Mouse (Mus musculus) cerebellum, adult 11 months (tissue): Measurements from ENCODE around the gene Dmrtc2.
"Not testable (repeated sequence)": the region's sequence is repeated elsewhere in the genome, so short reads cannot be mapped to it uniquely, and the experiment has no call there.

ENCODE experiments used
- DNase-seq: peaks from one replicate; pipeline ENCODE4 v3.0.0; 2022

Gene Dmrtc2

DNA sequence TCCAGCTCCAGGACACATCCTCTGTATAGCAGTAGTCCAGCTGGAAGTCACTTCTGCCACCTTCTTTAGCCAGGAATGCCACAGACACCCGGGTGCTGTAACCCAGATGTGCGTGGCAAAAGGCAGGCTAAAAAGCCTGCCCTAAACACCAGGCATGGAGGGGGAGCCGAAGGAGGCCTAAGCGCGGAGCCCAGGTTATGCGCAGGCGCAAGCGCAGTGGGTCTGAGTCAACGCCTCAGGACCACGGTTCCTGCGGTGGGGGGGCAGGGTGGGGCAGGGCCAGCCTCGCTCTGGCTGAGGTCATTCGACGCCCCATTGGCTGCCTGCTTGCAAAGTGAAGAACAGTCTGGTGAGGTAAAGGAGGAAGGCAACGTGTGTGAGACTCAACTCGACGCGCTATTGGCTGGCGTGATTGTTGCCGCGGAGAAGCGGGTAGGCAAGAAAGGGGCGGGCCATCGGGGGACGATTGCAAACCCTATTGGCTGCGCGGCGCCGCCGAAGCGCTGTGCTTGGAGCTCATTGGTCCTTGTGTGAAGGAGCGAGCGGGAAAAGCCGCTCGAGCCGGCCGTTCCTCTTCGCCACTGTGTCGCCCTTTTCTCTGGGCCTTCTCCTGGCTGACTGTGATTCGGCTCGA lies at the start of gene Dmrtc2, which contains the start of gene Lypd4:
Dmrtc2 (plus strand) TSS at position 526 of the 634 bp plus-strand sequence.
Lypd4 (minus strand) TSS at position 410 of the 634 bp plus-strand sequence.
- no peak for DNase-seq

DNA sequence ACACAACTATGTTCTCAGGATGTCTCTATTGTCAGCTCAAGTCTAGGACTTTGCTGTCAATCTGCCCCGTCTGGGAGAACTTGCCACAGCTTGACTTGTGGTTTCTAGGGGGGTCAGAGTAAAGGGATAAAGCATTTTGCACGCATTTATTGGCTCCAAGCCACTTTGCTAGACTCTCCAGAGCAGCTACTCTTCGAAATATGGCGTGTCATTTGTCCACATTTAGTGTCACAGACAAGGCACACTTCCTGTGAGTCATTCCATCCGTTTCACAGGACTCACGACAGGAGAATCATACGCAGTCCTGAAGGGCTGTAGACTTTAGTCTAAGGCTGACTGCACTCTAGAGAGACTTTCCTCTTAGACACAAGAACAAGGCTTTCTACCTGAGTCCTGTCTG lies 45.4 kb upstream of the Dmrtc2 start:
- no peak for DNase-seq

DNA sequence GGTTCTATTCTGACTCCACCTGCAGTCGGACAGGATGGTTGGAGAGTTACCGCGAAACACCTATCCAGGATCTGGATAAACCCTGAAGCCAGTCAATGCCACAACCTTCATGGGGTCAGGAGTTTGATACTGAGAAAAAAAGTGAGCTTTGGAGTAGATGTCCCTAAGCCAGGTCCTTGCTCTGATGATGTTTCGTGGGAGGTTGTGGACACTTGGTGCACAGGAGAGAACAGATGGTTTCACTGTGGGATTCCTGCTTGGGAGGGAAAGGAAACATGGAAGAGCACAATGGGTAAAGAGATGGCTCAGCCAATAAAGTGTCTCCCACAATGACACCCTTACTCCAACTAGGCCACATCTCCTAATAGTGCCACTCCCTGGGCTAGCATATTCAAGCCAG lies 42.7 kb upstream of the Dmrtc2 start:
- peak; percentile 69 for DNase-seq

DNA sequence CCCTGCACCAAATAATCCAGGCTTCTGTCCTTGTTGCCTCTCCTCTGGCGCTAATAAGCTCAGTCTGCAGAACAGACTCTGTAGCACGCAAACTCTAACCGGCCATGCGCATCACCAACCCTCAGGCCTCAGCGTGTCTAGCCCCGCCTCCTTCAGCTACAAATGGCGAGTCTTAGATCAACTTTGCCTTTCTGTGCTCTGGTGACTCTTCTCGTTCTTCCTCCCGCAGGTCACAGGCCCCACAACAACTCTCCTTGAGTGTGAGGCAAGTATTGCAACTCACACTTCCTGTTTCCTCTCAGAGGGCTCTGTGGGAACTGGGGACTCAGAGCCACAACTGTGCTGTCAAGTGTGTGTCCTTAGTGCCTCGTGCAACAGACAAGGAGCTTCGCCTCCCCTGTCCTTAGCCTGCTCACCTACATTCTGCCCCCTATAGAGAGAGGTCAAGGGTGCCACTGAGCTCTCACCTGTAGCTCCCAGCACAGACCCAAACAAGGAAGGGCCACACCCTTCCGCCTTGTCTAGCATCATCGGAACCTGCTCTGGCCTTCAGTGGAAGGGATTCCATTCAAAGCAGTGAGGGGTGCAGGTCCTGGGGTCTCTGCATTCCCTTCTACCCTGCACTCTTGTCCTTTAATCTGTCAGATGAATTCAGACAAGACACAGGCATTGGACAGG lies 31.0 kb upstream of the Dmrtc2 start:
- DNase-seq, result not testable (repeated sequence)

DNA sequence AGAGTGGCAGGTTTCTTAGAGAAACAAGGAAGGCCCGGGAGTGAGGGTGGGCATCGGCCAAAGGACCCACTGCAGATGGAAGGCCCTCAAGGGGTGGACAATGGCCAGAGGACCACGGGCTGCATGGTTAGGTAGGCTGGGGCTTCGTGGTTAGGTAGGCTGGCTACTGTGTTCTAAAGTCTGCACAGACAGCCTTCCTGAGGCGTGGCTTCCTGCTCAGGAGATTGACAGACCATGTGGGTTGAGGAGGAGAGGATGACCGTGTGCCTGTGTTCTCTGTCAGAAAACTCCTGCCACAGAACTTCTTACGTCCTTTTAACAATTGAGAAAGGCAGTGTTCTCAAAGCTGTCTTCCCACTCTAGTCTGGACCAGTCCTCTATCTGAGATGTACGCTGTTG lies 30.4 kb upstream of the Dmrtc2 start:
- DNase-seq, result no peak

DNA sequence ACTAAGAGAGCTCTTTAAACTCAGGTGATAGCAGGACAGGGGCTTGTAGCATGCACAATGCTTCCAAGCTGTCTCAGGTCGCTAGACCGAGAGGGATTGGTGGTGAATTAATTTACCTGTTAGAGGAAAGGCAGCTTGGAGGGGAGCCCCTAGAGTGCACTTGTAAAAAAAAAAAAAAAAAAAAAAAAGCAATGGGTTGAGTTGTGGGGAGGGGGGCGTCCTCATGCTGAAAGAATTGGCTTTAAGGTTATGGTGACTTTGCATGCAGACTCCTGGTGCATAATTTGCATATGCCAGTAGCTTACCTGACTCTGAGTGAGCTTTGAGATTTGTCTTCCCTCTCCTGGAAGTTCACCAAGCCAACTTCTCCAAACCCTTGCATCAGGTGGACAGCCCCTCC lies 29.5 kb upstream of the Dmrtc2 start:
- no peak for DNase-seq

DNA sequence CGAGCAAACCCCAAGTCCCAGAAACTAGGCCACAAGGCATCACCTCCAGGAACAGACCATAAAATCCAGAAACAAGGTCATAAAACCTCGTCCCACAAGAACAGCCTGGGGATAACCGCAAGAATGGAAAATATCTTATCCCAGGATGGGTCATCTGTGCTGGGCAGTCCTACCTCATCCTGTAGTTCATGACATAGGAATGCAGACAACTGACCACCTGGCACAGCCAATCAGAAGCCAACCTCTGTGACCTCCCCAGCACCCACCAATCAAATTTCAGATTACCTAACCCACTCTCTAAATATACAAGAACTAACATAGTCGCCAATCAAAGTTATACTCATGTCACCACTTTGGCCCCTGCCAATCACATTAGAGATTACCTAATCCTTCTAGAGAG lies 28.8 kb upstream of the Dmrtc2 start:
- no peak for DNase-seq

DNA sequence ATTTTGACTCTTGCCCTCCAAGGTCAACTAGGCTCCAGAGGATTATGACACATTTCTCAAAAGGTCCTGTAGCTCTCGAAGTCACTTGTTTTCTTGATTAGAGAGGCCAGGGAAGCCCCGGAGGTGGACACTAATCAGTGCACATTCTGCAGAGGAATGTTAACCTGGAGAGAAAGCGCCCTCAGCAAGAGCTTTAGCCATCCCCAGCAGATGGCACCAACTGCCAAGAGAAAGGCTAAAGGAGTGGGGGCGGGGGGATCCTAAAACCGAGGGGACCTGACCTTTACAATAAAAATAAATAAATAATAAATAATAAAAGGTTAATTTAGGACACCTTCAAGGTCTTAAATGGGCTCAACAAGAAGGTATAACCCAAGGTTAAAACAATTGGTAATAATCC lies 25.7 kb upstream of the Dmrtc2 start:
- no peak for DNase-seq

DNA sequence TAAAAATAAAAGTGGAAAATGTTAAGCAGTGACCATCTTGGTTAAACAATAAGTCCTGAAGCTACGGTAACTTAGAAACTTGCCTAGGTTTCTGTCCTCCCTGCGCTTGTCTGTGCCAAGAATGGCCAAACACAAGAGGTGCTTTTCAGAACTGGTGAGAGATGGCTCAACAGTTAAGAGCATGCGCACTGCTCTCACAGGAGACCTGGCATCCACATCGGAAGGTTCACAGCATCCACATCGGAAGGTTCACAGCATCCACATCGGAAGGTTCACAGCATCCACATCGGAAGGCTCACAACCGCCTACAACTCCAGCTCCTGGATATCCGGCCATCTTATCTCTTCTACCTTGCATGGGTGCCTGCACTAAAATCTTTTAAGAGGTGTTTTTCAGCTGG lies 24.7 kb upstream of the Dmrtc2 start:
- no peak for DNase-seq

DNA sequence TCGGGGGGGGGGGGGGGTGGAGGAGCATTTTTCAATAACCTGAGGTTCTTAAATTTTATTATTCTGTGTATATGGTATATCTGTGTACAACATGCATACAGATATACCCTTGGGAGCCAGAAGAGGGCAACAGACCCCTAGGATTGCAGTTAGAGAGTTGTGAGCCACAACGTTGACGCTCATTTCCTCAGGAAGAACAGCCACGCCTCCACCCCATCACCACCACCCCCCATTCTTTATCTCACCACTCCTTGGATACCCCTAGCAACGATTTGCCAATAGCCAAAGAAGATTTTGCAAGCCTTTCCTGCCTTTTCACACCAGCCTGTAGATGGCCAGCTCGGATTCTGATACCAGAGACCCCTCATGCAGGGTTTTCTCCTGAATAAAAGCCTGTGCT lies 24.1 kb upstream of the Dmrtc2 start:
- no peak for DNase-seq

DNA sequence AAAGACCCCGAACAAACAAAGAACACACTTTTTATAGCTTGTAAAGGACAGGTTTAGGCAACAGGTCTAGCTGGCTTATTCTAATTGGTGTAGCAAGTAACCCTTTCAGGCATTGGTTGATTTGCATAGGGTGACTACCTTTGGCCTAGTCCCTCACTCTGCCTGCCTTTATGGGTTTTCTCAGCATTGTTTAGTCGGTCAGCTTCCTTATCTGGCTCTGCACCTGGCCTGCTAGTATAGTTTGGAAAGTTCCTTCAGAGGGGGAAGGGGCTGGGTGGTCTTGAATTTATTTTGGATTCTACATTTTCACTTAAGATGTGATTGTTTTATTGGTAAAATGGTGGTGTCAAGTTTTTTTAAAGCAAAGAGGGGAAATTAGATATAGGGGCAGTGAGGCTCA lies 23.3 kb upstream of the Dmrtc2 start:
- DNase-seq, result not testable (repeated sequence)

DNA sequence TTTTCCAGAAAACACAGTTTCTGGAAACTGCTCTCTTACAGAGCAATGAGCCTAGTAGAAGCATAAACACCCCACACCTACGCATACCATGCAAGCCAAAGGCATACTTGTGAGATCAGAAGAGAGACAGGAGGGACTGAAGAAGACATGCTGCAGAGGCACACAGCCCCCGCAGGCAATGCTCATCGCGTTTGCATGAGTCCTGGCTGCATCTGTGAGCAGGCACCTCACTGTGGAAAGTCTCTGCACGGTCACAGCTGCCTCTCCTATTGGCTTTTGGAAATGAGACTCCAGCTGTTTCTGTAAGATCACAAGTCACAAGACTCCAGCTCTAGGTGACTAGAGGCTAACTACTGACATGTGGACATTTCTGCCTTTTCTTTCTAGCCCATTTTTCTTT lies 19.7 kb upstream of the Dmrtc2 start:
- no peak for DNase-seq

DNA sequence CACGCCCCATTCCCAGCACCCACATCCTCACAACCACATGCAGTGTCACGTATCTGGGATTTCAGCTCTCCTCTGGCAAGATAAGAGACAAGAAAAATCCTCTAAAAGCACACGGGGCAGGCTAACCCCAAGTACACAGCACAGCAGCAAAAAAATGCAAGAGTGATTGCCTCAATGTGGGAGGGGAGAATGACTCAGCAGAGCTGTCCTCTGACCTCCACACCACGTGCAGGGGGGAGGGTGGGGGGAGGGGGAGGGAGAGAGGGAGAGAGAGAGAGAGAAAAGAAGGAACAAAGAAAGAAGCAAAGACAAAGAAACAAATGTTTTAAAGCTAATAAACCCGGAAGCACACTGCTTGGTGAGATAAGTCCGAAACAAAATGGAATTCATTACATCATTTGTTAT lies 19.0 kb upstream of the Dmrtc2 start:
- no peak for DNase-seq

DNA sequence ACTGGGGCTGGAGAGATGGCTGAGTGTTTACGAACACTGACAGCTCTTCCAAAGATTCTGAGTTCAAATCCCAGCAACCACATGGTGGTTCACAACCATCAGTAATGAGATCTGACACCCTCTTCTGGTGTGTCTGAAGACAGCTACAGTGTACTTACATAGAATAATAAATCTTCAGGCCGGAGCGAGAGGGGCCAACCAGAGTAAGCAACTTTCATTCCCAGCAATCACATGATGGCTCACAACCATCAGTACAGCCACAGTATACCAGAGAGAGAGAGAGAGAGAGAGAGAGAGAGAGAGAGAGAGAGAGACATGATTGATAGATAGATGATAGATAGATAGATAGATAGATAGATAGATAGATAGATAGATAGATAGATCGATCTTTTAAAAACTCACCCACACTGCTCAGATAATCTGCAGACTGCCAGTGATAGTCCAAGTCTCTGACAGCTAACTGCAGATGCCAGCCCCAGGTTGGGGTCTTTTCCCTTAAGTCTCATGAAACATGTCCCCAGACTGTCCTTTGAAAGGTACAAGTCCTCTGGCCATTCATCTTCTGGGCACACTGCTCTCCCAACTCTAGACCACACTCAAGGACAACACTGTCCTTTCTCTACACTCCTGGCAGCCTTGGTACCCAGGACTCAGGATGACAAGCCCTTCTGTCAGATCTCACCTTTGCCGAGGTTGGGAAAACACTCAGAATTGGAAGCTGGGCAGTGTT lies 18.1 kb upstream of the Dmrtc2 start:
- DNase-seq, result no peak

DNA sequence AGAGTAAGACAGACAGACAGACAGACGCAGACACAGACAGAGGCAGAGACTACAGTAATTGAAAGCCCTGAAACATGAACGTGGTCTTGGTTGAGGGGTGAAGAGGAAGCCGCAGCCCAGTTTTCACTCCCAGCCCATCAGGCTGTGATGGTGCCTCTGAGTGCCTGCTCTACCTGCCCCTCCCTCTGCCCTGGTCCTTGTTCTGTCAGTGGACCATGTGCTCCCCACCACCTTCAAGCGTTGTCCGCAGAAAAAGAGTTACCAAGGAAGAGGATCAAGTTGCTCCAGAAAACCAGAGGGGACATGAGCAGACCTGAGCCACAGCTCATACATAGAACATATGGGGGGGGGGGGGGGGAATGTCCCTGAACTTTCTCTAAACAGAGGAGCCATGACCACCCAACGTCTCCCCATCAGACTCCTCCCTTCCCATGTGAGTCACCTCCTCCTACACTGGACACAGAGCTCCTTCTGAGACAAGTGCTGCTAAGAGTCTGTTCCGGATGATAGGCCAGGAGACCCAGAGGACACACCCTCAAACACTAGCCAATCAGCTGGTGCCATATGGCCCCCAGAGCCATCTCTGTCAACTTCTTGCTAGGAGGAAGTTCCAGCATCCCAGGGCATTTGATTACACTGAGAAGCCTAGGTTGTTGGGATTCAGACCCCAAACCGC lies 17.2 kb upstream of the Dmrtc2 start:
- no peak for DNase-seq

DNA sequence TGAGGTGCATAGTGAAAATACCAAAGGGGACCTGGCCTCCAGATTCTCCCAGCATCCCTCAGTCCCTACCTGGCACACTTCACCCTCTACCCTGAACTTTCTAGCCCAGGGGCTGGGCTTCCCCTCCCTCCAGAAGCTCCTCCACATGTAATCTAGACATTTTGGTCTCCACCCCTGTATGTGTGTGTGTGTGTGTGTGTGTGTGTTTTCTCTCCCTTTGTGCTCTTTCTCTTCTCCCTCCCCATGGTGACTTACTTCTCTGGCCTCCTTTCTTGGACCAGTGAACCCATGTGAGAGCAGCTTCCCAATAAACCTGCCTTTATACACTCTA lies 16.7 kb upstream of the Dmrtc2 start:
- DNase-seq, result no peak

DNA sequence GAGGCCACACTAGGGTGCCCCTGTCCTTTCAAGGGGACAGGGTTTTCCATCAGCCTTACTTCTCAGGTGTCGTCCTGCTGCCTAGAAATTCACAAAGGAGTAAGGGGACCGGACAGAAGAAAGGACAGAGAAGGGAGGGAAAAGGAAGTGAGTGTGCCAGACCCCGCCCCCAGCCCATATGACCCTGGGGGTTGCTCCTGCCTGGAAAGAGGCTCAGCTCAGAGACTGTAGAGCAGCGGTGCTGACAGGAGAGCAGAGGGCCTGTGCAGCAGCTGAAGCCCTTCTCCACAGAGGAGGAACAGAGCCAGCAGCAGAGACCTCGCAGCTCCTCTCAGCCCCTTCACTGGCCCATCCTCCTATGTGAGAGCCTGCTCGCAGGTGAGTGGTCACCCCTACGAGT lies 16.2 kb upstream of the Dmrtc2 start:
- no peak for DNase-seq

DNA sequence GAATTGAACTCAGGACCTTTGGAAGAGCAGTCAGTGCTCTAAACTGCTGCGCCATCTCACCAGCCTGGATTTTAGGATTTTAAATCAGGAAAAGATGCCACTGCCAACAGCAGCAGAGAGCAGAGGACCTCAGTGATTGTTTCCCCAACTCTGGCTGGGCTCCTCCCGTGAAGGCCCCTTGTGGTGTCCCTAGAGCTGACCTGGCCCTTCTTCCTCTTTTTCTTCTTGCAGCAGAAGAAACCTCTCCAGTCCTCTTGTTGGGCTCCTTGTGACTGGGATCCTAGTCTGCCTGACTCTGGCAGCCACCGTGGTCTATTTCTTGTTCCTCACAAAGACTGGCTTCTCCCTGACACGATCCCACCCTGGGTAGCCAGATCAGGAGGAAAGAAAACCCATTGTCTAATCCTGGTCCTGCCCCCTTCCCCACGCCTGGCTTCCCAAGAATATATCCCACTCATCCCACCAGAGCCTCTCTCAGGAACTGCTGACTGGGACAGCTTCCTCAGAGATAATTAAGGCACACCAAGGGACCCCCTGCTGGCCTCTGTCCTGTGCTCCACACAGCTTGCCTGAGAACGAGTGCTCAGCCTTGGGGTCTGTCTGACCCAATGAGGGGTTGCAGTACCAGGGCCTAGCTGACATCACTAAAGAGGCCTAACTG lies 13.3 kb upstream of the Dmrtc2 start:
- no peak for DNase-seq

DNA sequence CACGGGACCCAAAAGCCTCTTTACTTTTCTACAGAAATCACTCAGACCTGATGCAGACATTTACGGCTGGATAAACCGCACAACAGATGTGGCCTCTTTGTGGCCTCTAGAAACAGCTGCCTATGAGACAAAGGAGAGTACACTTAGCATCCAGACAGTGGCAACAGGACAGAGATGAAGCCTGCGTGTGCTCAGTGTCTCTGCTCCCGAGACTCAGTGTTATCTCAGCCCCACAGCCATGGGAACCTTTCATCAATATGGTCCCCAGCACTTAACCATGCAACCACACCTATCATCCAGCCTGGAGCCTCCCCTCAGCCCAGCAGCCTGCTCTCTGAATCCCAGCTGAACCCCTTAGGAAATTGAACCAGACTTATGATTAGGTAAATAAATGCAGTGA lies 10.6 kb upstream of the Dmrtc2 start:
- no peak for DNase-seq

DNA sequence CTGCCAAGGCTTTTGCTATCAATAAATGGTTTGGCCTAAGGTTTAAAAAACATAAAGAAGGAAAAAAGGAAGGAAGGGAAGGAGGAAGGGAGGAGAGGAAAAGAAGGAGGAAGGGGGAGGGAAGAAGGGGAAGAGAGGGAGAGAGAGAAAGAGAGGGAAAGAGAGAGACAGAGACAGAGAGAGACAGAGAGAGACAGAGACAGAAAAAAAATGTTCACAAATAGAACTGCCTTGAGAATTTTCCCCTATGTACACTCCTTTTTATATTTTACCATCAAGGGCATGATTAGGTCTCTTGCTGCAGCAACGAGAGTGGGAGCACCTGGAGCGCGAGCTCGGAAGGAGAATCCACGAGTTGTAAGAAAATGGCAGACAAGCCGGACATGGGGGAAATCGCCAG lies 7.9 kb upstream of the Dmrtc2 start, which contains the start of gene Gm9844:
Gm9844 (plus strand) TSS at position 301 of the 400 bp plus-strand sequence.
- no peak for DNase-seq

DNA sequence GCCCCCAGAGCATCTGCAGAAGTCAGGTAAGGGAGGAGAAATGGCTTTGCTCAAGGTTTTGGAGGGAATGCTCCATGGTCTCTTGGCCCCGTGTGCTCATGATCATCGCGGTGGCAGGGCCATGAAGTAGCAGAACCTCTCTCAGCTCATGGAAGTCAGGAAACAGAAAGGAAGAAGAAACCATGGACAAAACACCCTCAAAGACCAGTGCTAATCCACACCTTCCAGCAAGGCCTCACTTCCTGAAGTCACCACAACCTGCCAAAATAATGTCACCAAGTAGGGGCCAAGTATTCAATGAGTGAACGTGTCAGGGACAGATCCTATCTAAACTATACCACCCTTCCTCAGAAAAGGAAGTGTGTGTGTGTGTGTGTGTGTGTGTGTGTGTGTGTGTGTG lies 7.0 kb upstream of the Dmrtc2 start:
- DNase-seq, result no peak

DNA sequence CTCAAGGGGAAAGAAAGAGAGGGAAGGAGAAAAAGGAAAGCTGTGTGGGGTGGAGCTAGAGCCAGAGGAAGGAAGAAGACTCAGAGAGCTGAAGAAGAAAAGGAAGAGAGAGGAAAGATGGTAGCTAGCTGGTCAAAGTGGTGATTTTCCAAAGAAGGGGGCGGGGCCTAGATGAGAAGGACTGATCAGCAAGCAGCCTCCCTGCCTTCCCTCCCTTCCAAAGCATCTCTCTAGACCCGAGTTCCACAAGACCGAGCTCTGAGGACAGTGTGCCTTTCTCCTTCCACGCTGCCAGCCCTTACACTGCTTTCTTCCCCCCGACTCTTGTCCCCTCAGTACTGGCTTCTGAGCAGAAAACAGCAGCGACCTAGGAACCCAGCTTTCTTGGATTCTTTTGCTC lies 5.7 kb upstream of the Dmrtc2 start:
- DNase-seq, result no peak

DNA sequence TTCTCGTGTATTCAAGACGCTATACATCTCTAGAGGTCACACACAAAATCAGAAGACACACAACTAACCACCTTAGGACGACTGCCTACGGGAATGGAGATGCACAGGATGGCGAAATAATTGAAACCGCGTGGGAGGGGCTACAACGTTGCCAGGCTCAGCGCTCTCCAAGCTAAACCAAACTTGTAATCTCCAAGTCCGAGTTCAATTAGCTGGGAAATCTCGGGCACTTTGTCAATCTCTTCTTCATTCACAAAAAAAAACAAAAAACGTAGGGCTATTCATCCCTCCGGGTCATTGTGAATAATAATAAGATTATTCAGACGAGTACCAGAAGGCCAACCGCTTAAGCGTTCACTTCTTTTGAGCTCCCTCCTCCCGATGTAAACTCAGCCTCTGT lies 777 bp upstream of the Dmrtc2 start:
- no peak for DNase-seq
